Mouse (Mus musculus): ENCODE data around the gene Klrk1. TPM values are rescaled to one million over a fixed set of nuclear protein-coding genes. Genes with fewer than 3 reads are reported as not detected.

The Klrk1 gene
- polyA plus RNA-seq, 1 experiment from 2014 or later, result 0.59 TPM

DNA sequence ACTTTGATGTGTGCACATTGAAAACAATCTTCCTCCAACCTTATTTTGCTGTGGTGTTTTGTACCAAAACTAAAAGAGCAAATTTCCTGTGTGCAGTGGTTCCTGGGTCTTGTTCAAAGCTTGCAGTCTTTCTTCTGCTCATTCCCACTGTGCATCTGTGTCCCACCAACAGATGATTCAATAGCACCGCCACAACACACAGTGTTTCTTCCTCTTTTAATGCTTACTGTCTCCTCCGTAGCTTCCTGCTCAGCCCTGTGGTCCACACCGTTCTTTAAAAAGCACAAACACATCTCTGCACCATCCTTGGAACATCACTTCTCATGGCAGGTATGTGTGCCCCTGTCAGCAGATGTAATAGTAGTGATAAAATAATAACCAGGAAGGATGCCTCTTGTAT, 32.2 kb downstream of the Klrk1 start, which contains the start of gene Klrd1:
TSS of gene Klrd1 (plus strand) at position 275 of the 400 bp plus-strand sequence.
- no peaks in the 10 kb centered on the region for H3K9me3 ChIP-seq (ENCODE audit: control insufficient read depth)
- no peak within 1 kb of the TSS for H3K9ac ChIP-seq (ENCODE audit: low read depth, low read length)
- no peaks in the 10 kb centered on the region for H3K27me3 ChIP-seq (replicated peaks; ENCODE audit: control insufficient read depth, insufficient read depth, low read length)
- H3K4me1 ChIP-seq (replicated peaks; ENCODE audit: control insufficient read depth, insufficient read depth, low read length), result no peaks in the 10 kb centered on the region
- WGBS, result 78% methylated on average over 3 of the region's 3 CpGs
- TF ChIP-seq CTCF (IDR thresholded peaks at IDR 0.05; ENCODE audit: low read depth), result no peak
- ATAC-seq, result no peak
- no peaks in the 10 kb centered on the region for H3K36me3 ChIP-seq (ENCODE audit: control insufficient read depth, insufficient read depth)
- H3K27ac ChIP-seq (ENCODE audit: low read depth, low read length), result no peak within 1 kb of the TSS
- H3K4me3 ChIP-seq (ENCODE audit: low read depth, low read length), result no peak within 1 kb of the TSS
- H3K4me2 ChIP-seq (replicated peaks; ENCODE audit: low read depth), result no peak within 1 kb of the TSS

DNA sequence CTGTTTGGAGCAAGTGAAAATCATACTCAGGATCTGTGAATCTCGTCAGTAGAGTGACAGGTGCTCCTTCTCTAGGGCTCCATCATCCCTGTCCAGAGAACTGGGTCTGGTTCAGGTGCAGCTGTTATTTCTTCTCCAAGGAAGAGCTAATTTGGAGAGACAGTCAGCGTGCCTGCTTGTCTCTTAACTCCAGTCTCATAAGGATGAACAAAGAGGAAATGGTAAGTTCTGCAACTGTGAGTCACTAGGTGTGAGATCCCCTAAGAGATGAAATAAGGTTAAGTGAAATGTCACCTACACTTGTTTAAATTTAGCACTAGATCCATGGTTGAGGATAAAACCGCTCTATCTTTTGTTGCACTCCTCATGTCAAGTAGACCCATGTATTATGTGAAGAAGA, 40.6 kb downstream of the Klrk1 start:
- H3K4me2 ChIP-seq (replicated peaks; ENCODE audit: low read depth), result no peak overlapping the region
- H3K9ac ChIP-seq (ENCODE audit: low read depth, low read length), result no peak overlapping the region
- H3K36me3 ChIP-seq (ENCODE audit: control insufficient read depth, insufficient read depth), result no peaks in the 10 kb centered on the region
- TF ChIP-seq CTCF (IDR thresholded peaks at IDR 0.05; ENCODE audit: low read depth), result no peak
- no peak overlapping the region for H3K27ac ChIP-seq (ENCODE audit: low read depth, low read length)
- no peaks in the 10 kb centered on the region for H3K27me3 ChIP-seq (replicated peaks; ENCODE audit: control insufficient read depth, insufficient read depth, low read length)
- 72% methylated on average over 3 of the region's 3 CpGs for WGBS
- no peaks in the 10 kb centered on the region for H3K9me3 ChIP-seq (ENCODE audit: control insufficient read depth)
- H3K4me3 ChIP-seq (ENCODE audit: low read depth, low read length), result no peak overlapping the region
- no peaks in the 10 kb centered on the region for H3K4me1 ChIP-seq (replicated peaks; ENCODE audit: control insufficient read depth, insufficient read depth, low read length)
- no peak for ATAC-seq

DNA sequence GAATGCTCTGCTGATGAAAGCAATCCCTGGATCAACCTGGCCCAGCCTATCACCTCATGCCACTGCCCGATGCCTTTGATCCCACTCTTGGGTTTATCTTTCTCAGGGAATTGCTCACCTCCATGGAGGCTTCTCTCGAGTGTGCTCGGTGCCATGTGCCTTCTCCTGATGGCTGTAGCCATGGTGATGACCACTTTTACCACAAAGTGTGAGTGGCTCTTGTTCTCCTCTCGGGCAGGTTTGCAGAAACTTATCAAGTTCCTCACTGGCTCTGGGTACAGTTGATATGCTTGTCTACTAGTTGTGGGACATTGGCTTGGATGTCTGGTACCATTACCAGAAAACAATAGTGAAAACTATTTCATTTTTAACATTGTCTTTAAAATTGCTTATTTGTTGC, 41.8 kb downstream of the Klrk1 start:
- ATAC-seq, result no peak
- WGBS, result 69% methylated on average over 4 of the region's 4 CpGs
- Histone ChIP-seq H3K4me3 (ENCODE audit: low read depth, low read length) (no peak overlapping the region), H3K27ac (ENCODE audit: low read depth, low read length) (no peak overlapping the region), H3K36me3 (ENCODE audit: control insufficient read depth, insufficient read depth) (no peaks in the 10 kb centered on the region), H3K4me1 (replicated peaks; ENCODE audit: control insufficient read depth, insufficient read depth, low read length) (no peaks in the 10 kb centered on the region), H3K4me2 (replicated peaks; ENCODE audit: low read depth) (no peak overlapping the region), H3K27me3 (replicated peaks; ENCODE audit: control insufficient read depth, insufficient read depth, low read length) (no peaks in the 10 kb centered on the region), H3K9ac (ENCODE audit: low read depth, low read length) (no peak overlapping the region), H3K9me3 (ENCODE audit: control insufficient read depth) (no peaks in the 10 kb centered on the region)
- TF ChIP-seq CTCF (IDR thresholded peaks at IDR 0.05; ENCODE audit: low read depth), result no peak

- Histone ChIP-seq H3K27me3 (replicated peaks; ENCODE audit: control insufficient read depth, insufficient read depth, low read length) (no peaks in the 10 kb centered on the region), H3K4me1 (replicated peaks; ENCODE audit: control insufficient read depth, insufficient read depth, low read length) (no peaks in the 10 kb centered on the region), H3K4me2 (replicated peaks; ENCODE audit: low read depth) (no peak overlapping the region), H3K27ac (ENCODE audit: low read depth, low read length) (no peak overlapping the region), H3K9me3 (ENCODE audit: control insufficient read depth) (no peaks in the 10 kb centered on the region), H3K36me3 (ENCODE audit: control insufficient read depth, insufficient read depth) (no peaks in the 10 kb centered on the region), H3K9ac (ENCODE audit: low read depth, low read length) (no peak overlapping the region), H3K4me3 (ENCODE audit: low read depth, low read length) (no peak overlapping the region)
- no peak for ATAC-seq
- TF ChIP-seq CTCF (IDR thresholded peaks at IDR 0.05; ENCODE audit: low read depth), result peak; percentile 55
- 59% methylated on average over 4 of the region's 4 CpGs for WGBS
Observed at GRCm38 (mm10) chr6:129581274-129581673, 42.4 kb downstream of the Klrk1 start.

- no peak within 1 kb of the TSS for H3K27ac ChIP-seq (ENCODE audit: low read depth, low read length)
- no peak within 1 kb of the TSS for H3K4me3 ChIP-seq (ENCODE audit: low read depth, low read length)
- no peaks in the 10 kb centered on the region for H3K4me1 ChIP-seq (replicated peaks; ENCODE audit: control insufficient read depth, insufficient read depth, low read length)
- ATAC-seq, result no peak
- H3K4me2 ChIP-seq (replicated peaks; ENCODE audit: low read depth), result no peak within 1 kb of the TSS
- no peaks in the 10 kb centered on the region for H3K36me3 ChIP-seq (ENCODE audit: control insufficient read depth, insufficient read depth)
- no peaks in the 10 kb centered on the region for H3K27me3 ChIP-seq (replicated peaks; ENCODE audit: control insufficient read depth, insufficient read depth, low read length)
- WGBS, result 89% methylated on average over 8 of the region's 8 CpGs
- no peak for TF ChIP-seq CTCF (IDR thresholded peaks at IDR 0.05; ENCODE audit: low read depth)
- no peaks in the 10 kb centered on the region for H3K9me3 ChIP-seq (ENCODE audit: control insufficient read depth)
- no peak within 1 kb of the TSS for H3K9ac ChIP-seq (ENCODE audit: low read depth, low read length)
Observed at GRCm38 (mm10) chr6:129577605-129578004, 46.1 kb downstream of the Klrk1 start, which contains the start of gene Klre1. Gene Klre1, plus strand, starts transcription at chr6:129577905.

- H3K27ac ChIP-seq (ENCODE audit: low read depth, low read length), result no peak overlapping the region
- H3K4me3 ChIP-seq (ENCODE audit: low read depth, low read length), result no peak overlapping the region
- 13% methylated on average over 2 of the region's 2 CpGs for WGBS
- H3K4me2 ChIP-seq (replicated peaks; ENCODE audit: low read depth), result no peak overlapping the region
- H3K36me3 ChIP-seq (ENCODE audit: control insufficient read depth, insufficient read depth), result no peaks in the 10 kb centered on the region
- no peak for ATAC-seq
- H3K9me3 ChIP-seq (ENCODE audit: control insufficient read depth), result no peaks in the 10 kb centered on the region
- H3K27me3 ChIP-seq (replicated peaks; ENCODE audit: control insufficient read depth, insufficient read depth, low read length), result no peaks in the 10 kb centered on the region
- H3K9ac ChIP-seq (ENCODE audit: low read depth, low read length), result no peak overlapping the region
- TF ChIP-seq CTCF (IDR thresholded peaks at IDR 0.05; ENCODE audit: low read depth), result peak; percentile 56
- H3K4me1 ChIP-seq (replicated peaks; ENCODE audit: control insufficient read depth, insufficient read depth, low read length), result no peaks in the 10 kb centered on the region
Observed at GRCm38 (mm10) chr6:129575315-129575714, 48.3 kb downstream of the Klrk1 start.

DNA sequence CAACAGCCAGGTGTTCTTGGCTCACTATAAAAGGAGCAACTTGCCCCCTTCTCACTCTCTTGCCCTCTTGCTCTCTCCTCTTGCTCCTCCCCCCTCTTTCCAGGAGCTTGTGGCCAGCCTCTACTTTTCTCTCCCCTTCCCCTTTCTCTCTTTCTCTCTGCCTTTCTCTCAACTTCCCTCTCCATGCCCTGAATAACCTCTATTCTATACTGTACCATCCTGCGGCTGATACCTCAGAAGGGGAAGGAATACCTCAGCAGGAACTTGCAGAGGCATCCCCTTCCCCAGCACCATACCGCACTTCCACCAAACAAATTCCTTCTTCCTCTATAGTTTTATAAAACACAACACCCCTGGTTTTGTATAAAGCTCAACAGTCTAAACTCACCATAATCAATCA, 58.4 kb downstream of the Klrk1 start:
- 74% methylated on average over 2 of the region's 2 CpGs for WGBS
- no peaks in the 10 kb centered on the region for H3K4me1 ChIP-seq (replicated peaks; ENCODE audit: control insufficient read depth, insufficient read depth, low read length)
- no peaks in the 10 kb centered on the region for H3K9me3 ChIP-seq (ENCODE audit: control insufficient read depth)
- H3K27me3 ChIP-seq (replicated peaks; ENCODE audit: control insufficient read depth, insufficient read depth, low read length), result no peaks in the 10 kb centered on the region
- no peak overlapping the region for H3K9ac ChIP-seq (ENCODE audit: low read depth, low read length)
- ATAC-seq, result no peak
- H3K36me3 ChIP-seq (ENCODE audit: control insufficient read depth, insufficient read depth), result no peaks in the 10 kb centered on the region
- H3K27ac ChIP-seq (ENCODE audit: low read depth, low read length), result no peak overlapping the region
- no peak overlapping the region for H3K4me2 ChIP-seq (replicated peaks; ENCODE audit: low read depth)
- H3K4me3 ChIP-seq (ENCODE audit: low read depth, low read length), result no peak overlapping the region
- no peak for TF ChIP-seq CTCF (IDR thresholded peaks at IDR 0.05; ENCODE audit: low read depth)

Other genes with a start within 250 kb of the Klrk1 start
- 0.14 TPM in 2 replicates for gene Clec12b, start 238.0 kb downstream of the Klrk1 start, polyA plus RNA-seq (2015; fragmentation: Nextera tagmentation; extraction: Ambion mirVana)
- 0.27 and 0.29 TPM in 2 replicates for gene Clec1b, start 226.6 kb downstream of the Klrk1 start, polyA plus RNA-seq (2015; fragmentation: Nextera tagmentation; extraction: Ambion mirVana)
- gene Clec9a, start 215.0 kb downstream of the Klrk1 start, polyA plus RNA-seq (2015; fragmentation: Nextera tagmentation; extraction: Ambion mirVana), result 0.09 and 0.12 TPM in 2 replicates
- gene Clec1a, start 171.9 kb downstream of the Klrk1 start, polyA plus RNA-seq (2015; fragmentation: Nextera tagmentation; extraction: Ambion mirVana), result 1.8 and 2.7 TPM in 2 replicates
- 0.07 and 0.13 TPM in 2 replicates for gene Olr1, start 116.7 kb downstream of the Klrk1 start, polyA plus RNA-seq (2015; fragmentation: Nextera tagmentation; extraction: Ambion mirVana)
- gene Tmem52b, start 111.3 kb downstream of the Klrk1 start, polyA plus RNA-seq (2015; fragmentation: Nextera tagmentation; extraction: Ambion mirVana), result 0.08 and 0.18 TPM in 2 replicates
- 30.7 and 31.8 TPM in 2 replicates for gene Gabarapl1, start 90.7 kb downstream of the Klrk1 start, polyA plus RNA-seq (2015; fragmentation: Nextera tagmentation; extraction: Ambion mirVana)
- gene Klre1, start 46.0 kb downstream of the Klrk1 start, polyA plus RNA-seq (2015; fragmentation: Nextera tagmentation; extraction: Ambion mirVana), result not detected in 2 replicates
- 0.99 and 1.4 TPM in 2 replicates for gene Klrd1, start 32.1 kb downstream of the Klrk1 start, polyA plus RNA-seq (2015; fragmentation: Nextera tagmentation; extraction: Ambion mirVana)
- not detected in 2 replicates for gene Klrc3, start 19.5 kb upstream of the Klrk1 start, polyA plus RNA-seq (2015; fragmentation: Nextera tagmentation; extraction: Ambion mirVana)
- 0.20 TPM in 1 of 2 replicates, not detected in the other for gene Klrc2, start 36.8 kb upstream of the Klrk1 start, polyA plus RNA-seq (2015; fragmentation: Nextera tagmentation; extraction: Ambion mirVana)
- gene Klrc1, start 55.1 kb upstream of the Klrk1 start, polyA plus RNA-seq (2015; fragmentation: Nextera tagmentation; extraction: Ambion mirVana), result 0.09 and 0.29 TPM in 2 replicates
- gene Klri1, start 93.3 kb upstream of the Klrk1 start, polyA plus RNA-seq (2015; fragmentation: Nextera tagmentation; extraction: Ambion mirVana), result not detected in 2 replicates
- 0.04 and 0.05 TPM in 2 replicates for gene Klri2, start 116.6 kb upstream of the Klrk1 start, polyA plus RNA-seq (2015; fragmentation: Nextera tagmentation; extraction: Ambion mirVana)
- gene Gm156, start 160.4 kb upstream of the Klrk1 start, polyA plus RNA-seq (2015; fragmentation: Nextera tagmentation; extraction: Ambion mirVana), result not detected in 2 replicates
- gene Gm17631, start 238.8 kb upstream of the Klrk1 start, polyA plus RNA-seq (2015; fragmentation: Nextera tagmentation; extraction: Ambion mirVana), result not detected in 2 replicates

All from intestine, postnatal 0 days (tissue).